Mouse (Mus musculus): Measurements from ENCODE around the gene Atrn. TPM values are rescaled to one million over a fixed set of nuclear protein-coding genes. Genes with fewer than 3 reads are reported as not detected.

Gene Atrn
- polyA plus RNA-seq, 1 experiment from 2014 or later: 10.2 TPM

DNA sequence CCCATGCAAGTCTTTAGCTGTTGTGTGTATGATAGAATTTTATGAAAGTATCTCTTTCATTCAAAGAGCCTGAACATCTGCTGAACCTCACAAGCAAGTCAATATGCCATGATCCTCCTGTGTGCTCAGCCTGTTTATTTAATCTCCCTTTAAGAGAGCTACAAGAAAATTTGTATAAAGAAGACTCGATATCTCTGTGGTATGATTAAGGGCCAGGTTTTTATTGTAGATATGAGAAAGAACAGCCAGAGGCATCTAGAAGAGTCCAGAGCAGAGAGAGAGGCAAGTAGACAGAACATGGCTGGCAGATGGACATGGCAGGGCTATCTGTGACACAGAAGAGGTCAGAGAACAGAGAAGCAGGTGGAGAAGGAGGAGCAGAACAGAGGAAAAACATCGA lies 139.7 kb downstream of the Atrn start:
- no peak for DNase-seq
- H3K36me3 ChIP-seq (ENCODE audit: insufficient read depth): no peaks in the 10 kb centered on the region
- no peak overlapping the region for H3K9ac ChIP-seq
- no peak overlapping the region for H3K27ac ChIP-seq (ENCODE audit: low read depth)
- ATAC-seq (ENCODE audit: insufficient read depth): no peak
- H3K4me1 ChIP-seq (ENCODE audit: insufficient read depth): peaks cover 10% of the 10 kb centered on the region; the same call in 1 of the 2 replicates
- no peaks in the 10 kb centered on the region for H3K9me3 ChIP-seq (ENCODE audit: low read depth, low read length)
- 50% methylated on average over 2 of the region's 2 CpGs for WGBS
- no peak overlapping the region for H3K4me2 ChIP-seq
- peaks cover 21% of the 10 kb centered on the region for H3K27me3 ChIP-seq (ENCODE audit: insufficient read depth, low read length)
- H3K4me3 ChIP-seq (ENCODE audit: low read depth, low read length): no peak overlapping the region
- TF ChIP-seq CTCF (IDR thresholded peaks at IDR 0.05; ENCODE audit: low read depth): no peak

DNA sequence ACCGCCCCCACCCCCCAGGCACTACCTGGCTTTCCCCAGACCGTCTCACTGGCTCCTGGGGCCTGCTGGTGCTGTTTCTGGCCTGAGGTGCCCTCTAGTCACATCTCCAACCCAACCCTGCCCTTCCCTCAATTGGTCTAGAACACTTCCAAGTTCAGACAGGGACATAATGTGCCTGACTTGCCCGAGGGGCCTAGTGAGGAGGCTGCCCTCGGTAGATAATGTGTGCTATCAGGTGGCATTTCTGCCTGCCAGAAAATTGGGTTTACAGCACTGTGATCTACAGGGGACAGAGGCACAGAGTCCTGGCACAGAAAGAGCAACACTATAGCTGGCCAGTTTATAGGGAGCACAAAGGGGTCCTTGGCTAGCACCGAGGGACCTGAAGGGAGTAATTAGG lies 145.7 kb downstream of the Atrn start:
- no peak for TF ChIP-seq CTCF (IDR thresholded peaks at IDR 0.05; ENCODE audit: low read depth)
- Histone ChIP-seq H3K9ac (no peak overlapping the region), H3K4me2 (no peak overlapping the region), H3K27ac (ENCODE audit: low read depth) (no peak overlapping the region), H3K9me3 (ENCODE audit: low read depth, low read length) (no peaks in the 10 kb centered on the region), H3K4me3 (ENCODE audit: low read depth, low read length) (no peak overlapping the region), H3K36me3 (ENCODE audit: insufficient read depth) (no peaks in the 10 kb centered on the region), H3K4me1 (ENCODE audit: insufficient read depth) (peaks cover 3% of the 10 kb centered on the region; the same call in 1 of the 2 replicates), H3K27me3 (ENCODE audit: insufficient read depth, low read length) (peaks cover 51% of the 10 kb centered on the region)
- DNase-seq (no peak), ATAC-seq (ENCODE audit: insufficient read depth) (no peak)
- 67% methylated on average over 5 of the region's 5 CpGs for WGBS

DNA sequence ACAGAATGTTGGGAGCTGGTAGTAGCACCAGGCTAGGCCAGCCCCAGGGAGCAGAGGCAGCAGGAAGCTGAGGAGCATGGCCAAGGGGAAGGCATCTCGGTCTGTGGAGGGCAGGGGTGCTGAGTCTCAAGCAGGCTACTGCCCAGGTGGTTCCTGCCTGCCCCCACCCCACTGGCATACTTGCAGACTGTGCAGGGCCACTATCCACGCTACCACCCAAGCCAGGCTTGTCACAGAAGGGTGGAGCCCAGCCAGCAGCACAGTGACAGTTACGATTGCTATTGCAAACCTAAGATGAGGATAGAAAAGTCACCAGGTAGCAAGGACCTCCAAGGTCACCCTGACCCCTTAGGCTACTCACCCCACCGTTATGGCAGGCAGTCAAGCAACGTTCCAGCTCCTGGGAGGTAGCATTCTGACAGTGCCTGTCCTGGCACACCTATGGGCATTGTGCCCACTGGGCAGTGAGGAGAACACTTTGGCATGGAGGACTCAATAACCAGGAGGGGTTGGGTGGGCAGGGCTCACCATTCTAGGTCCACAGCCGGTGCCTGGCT lies 146.6 kb downstream of the Atrn start:
- Histone ChIP-seq H3K27ac (ENCODE audit: low read depth) (no peak overlapping the region), H3K27me3 (ENCODE audit: insufficient read depth, low read length) (peaks cover 51% of the 10 kb centered on the region), H3K36me3 (ENCODE audit: insufficient read depth) (no peaks in the 10 kb centered on the region), H3K9me3 (ENCODE audit: low read depth, low read length) (no peaks in the 10 kb centered on the region), H3K4me3 (ENCODE audit: low read depth, low read length) (no peak overlapping the region), H3K4me2 (no peak overlapping the region), H3K9ac (no peak overlapping the region), H3K4me1 (ENCODE audit: insufficient read depth) (peaks cover 3% of the 10 kb centered on the region; the same call in 1 of the 2 replicates)
- no peak for TF ChIP-seq CTCF (IDR thresholded peaks at IDR 0.05; ENCODE audit: low read depth)
- ATAC-seq (ENCODE audit: insufficient read depth) (no peak), DNase-seq (no peak)
- 69% methylated on average over 6 of the region's 6 CpGs for WGBS

DNA sequence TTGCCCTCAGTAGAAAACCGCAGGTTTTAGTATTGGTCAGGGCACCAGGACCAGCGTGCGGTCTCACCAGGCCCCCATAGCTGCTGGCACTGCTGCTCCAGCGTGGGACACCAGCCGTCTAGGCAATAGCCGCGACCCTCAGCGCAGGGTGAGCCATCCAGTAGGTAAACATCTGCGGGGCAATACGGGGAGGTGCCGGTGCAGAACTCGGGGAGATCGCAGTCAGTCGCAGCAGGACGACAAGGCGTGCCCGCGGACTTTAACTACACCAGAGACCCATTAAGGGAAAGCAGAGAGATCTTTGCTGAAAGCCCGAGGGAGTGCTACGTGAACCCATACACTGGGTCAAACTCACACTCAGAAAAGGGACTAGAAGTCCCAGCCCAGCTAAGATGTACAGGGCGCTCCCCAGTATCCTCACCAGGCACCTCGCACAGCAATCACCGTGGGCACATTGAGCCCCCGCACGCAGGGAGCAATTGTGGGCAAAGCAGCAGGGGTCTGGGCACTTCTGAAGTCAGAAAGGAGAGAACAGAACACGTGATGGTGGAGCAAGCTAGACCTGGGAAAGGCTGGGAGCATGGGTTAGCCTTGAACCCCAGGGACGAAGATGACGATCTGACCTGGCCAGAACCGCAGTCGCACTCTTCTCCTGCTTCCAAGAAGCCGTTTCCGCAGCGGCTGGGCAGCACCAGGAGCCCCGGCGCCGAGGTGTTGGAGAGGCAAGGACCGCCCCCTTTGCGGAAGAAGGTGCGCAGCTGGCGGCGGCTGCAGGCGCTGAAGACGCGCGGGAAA lies 147.8 kb downstream of the Atrn start:
- DNase-seq: no peak

DNA sequence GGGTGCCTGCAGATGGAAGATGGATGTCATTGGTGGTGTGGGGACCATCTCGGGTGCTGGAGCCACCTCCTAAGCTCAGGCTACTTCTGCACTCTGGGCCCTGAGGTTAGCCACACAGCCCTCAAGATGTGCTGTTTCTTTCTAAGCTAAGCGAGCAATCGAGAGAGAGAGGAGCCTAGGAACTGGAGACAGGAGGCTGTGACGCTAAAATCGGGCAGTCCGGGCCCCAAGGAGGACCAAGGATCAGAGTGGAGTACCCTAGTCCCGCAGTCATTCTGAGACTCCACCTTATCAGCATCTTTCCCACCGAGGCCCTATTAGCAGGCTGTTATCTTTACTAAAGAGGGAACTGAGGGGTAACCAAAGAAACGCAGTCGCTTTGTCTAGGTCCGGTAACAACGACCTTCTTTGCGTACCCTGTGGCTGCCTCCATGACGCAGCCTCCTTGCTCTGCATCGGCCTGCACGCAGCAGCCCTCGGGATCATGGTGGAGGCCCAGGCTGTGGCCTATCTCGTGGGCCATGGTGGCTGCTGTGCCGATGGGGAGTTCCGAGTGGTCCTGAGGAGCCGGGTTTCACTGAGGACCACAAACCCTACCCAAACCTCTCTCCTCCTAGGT lies 148.5 kb downstream of the Atrn start:
- no peaks in the 10 kb centered on the region for H3K36me3 ChIP-seq (ENCODE audit: insufficient read depth)
- H3K4me2 ChIP-seq: peak overlapping the region; percentile 55
- peaks cover 51% of the 10 kb centered on the region for H3K27me3 ChIP-seq (ENCODE audit: insufficient read depth, low read length)
- peak overlapping the region; percentile 27 for H3K4me3 ChIP-seq (ENCODE audit: low read depth, low read length)
- no peak overlapping the region for H3K9ac ChIP-seq
- no peak for TF ChIP-seq CTCF (IDR thresholded peaks at IDR 0.05; ENCODE audit: low read depth)
- peaks cover 10% of the 10 kb centered on the region; the same call in 1 of the 2 replicates for H3K4me1 ChIP-seq (ENCODE audit: insufficient read depth)
- no peak overlapping the region for H3K27ac ChIP-seq (ENCODE audit: low read depth)
- WGBS: 3% methylated on average over 21 of the region's 21 CpGs
- ATAC-seq (ENCODE audit: insufficient read depth) (0 out of 2 replicates have a peak, but pooled peaks have one; percentile 6), DNase-seq (no peak)
- H3K9me3 ChIP-seq (ENCODE audit: low read depth, low read length): no peaks in the 10 kb centered on the region

More for the DNA sequence above, 147.8 kb downstream of the Atrn start:
- peaks cover 51% of the 10 kb centered on the region for H3K27me3 ChIP-seq (ENCODE audit: insufficient read depth, low read length)
- WGBS: 1% methylated on average over 45 of the region's 45 CpGs
- no peaks in the 10 kb centered on the region for H3K9me3 ChIP-seq (ENCODE audit: low read depth, low read length)
- ATAC-seq (ENCODE audit: insufficient read depth): peak; percentile 6; the same call in 1 of the 2 replicates
- peaks cover 3% of the 10 kb centered on the region; the same call in 1 of the 2 replicates for H3K4me1 ChIP-seq (ENCODE audit: insufficient read depth)
- TF ChIP-seq CTCF (IDR thresholded peaks at IDR 0.05; ENCODE audit: low read depth): no peak
- peak overlapping the region; percentile 27 for H3K4me3 ChIP-seq (ENCODE audit: low read depth, low read length)
- no peak overlapping the region for H3K27ac ChIP-seq (ENCODE audit: low read depth)
- H3K4me2 ChIP-seq: peak overlapping the region; percentile 55
- H3K9ac ChIP-seq: no peak overlapping the region; the same call in 1 of the 2 replicates
- H3K36me3 ChIP-seq (ENCODE audit: insufficient read depth): no peaks in the 10 kb centered on the region

DNA sequence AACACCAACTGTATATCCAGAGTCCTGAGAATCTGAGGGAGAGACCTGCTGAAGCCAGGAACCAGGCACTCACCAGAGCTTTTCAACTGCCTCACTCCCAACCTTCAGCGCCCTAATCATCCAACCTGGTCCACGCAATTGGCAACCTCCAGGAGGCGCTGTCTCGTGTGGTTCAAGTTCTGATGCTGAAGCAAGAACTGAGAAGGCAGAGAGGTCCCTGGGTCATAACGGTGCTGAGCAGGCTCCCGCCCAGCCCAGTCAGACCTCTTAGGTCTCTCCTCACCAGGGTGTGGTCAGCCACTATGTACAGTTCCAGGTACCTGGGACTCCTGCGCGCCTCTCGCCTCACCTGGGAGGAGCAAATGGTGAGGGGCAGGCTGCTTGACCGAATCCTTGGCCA lies 149.3 kb downstream of the Atrn start:
- ATAC-seq (ENCODE audit: insufficient read depth): 0 out of 2 replicates have a peak, but pooled peaks have one; percentile 28
- no peaks in the 10 kb centered on the region for H3K9me3 ChIP-seq (ENCODE audit: low read depth, low read length)

DNA sequence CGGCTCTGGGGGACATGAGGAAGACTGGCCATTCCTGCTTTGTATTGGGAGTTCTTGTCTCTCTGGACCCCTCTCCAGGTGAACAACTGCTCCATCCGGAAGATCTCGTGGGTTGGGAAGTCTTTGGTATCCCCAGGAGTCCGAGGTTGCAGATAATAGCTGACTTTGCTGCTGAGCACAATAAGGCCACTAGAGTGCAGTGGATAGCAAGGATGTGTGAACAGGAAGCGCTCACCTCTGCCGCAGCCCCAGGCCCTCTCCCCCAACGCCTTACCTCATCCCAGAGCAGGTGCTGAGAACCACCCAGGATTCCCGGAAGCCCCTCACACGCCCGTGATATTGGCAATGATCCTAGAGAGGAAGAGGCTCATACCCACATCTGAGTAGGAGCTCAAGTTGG lies 149.9 kb downstream of the Atrn start:
- Histone ChIP-seq H3K4me3 (ENCODE audit: low read depth, low read length) (no peak overlapping the region), H3K9ac (no peak overlapping the region), H3K36me3 (ENCODE audit: insufficient read depth) (no peaks in the 10 kb centered on the region), H3K27me3 (ENCODE audit: insufficient read depth, low read length) (peaks cover 52% of the 10 kb centered on the region), H3K4me2 (peak overlapping the region; percentile 37), H3K27ac (ENCODE audit: low read depth) (no peak overlapping the region), H3K4me1 (ENCODE audit: insufficient read depth) (peaks cover 12% of the 10 kb centered on the region; the same call in 1 of the 2 replicates), H3K9me3 (ENCODE audit: low read depth, low read length) (no peaks in the 10 kb centered on the region)
- peak; percentile 36 for ATAC-seq (ENCODE audit: insufficient read depth)
- DNase-seq: peak; percentile 74
- WGBS: 4% methylated on average over 10 of the region's 10 CpGs
- TF ChIP-seq CTCF (IDR thresholded peaks at IDR 0.05; ENCODE audit: low read depth): peak; percentile 77

More for the DNA sequence above, 149.3 kb downstream of the Atrn start:
- Histone ChIP-seq H3K4me1 (ENCODE audit: insufficient read depth) (peaks cover 12% of the 10 kb centered on the region; the same call in 1 of the 2 replicates), H3K4me2 (peak overlapping the region; percentile 37), H3K36me3 (ENCODE audit: insufficient read depth) (no peaks in the 10 kb centered on the region), H3K4me3 (ENCODE audit: low read depth, low read length) (no peak overlapping the region), H3K27ac (ENCODE audit: low read depth) (no peak overlapping the region), H3K27me3 (ENCODE audit: insufficient read depth, low read length) (peaks cover 51% of the 10 kb centered on the region), H3K9ac (no peak overlapping the region)
- WGBS: 6% methylated on average over 10 of the region's 10 CpGs
- peak; percentile 77 for DNase-seq
- peak; percentile 77 for TF ChIP-seq CTCF (IDR thresholded peaks at IDR 0.05; ENCODE audit: low read depth)
